Mouse (Mus musculus) myocyte (in vitro differentiated cells): ENCODE results near the gene Ptprc.

Experiments used
- MAX ChIP-seq: IDR thresholded peaks from one replicate; pipeline ENCODE4 v1.6.1; 2011; ENCODE audit warnings: low read depth, mild to moderate bottlenecking, control low read depth
- MYOD1 ChIP-seq, 3 experiments: IDR thresholded peaks; one replicate each; pipeline ENCODE4 v1.6.1; 2011; ENCODE audit warnings: control low read depth in 2 of 3, low read depth in 2 of 3, mild to moderate bottlenecking in 2 of 3, moderate library complexity in 1 of 3; ENCODE audit not compliant: insufficient read length in 2 of 3, control insufficient read depth in 1 of 3
- POLR2A ChIP-seq: IDR thresholded peaks from one replicate; pipeline ENCODE4 v1.6.1; 2011; ENCODE audit warnings: low read depth, mild to moderate bottlenecking, control low read depth, moderate library complexity; ENCODE audit not compliant: insufficient read length
- POLR2AphosphoS2 ChIP-seq: IDR thresholded peaks from one replicate; pipeline ENCODE4 v1.6.1; 2011; ENCODE audit warnings: low read depth, control low read depth; ENCODE audit not compliant: insufficient read length
- SRF ChIP-seq: IDR thresholded peaks from one replicate; pipeline ENCODE4 v1.6.1; 2011; ENCODE audit warnings: low read depth; ENCODE audit not compliant: control insufficient read depth, insufficient read length
- USF1 ChIP-seq: IDR thresholded peaks from one replicate; pipeline ENCODE4 v1.6.1; 2011; ENCODE audit warnings: low read depth, mild to moderate bottlenecking, control low read depth, moderate library complexity

- TF ChIP-seq POLR2A (no peak), POLR2AphosphoS2 (no peak), SRF (no peak), USF1 (no peak), MAX (no peak), MYOD1 (IDR thresholded peaks at IDR 0.05; ENCODE audit: control insufficient read depth in 1 of 3, insufficient read length in 2 of 3, low read depth in 2 of 3) (no peak)
These were observed 40.4 kb downstream of the Ptprc start for GRCm38 (mm10) chr1:138135117-138135516.
